Mouse (Mus musculus) CD4-positive, CD25-positive, alpha-beta regulatory T cell, adult 4 months (primary cell): ENCODE results near the gene Bcl2l12. TPM values are rescaled to one million over a fixed set of nuclear protein-coding genes. Genes with fewer than 3 reads are reported as not detected.

ENCODE experiments used
- ATAC-seq: one replicate; pipeline ENCODE4 v1.8.0; 2017
- polyA plus RNA-seq, 2 experiments: library from polyadenylated mRNA; unstranded; fragments of 100-300 nt; shearing (Covaris generic); gene quantifications; one replicate each; pipeline ENCODE4 v1.2.1; 2017

Bcl2l12 gene
- polyA plus RNA-seq, 2 experiments from 2014 or later = 23.6 to 30.1 TPM

- ATAC-seq = peak; percentile 43
Measured at GRCm38 (mm10) chr7:44958208-44958607, 40.3 kb downstream of the Bcl2l12 start.

- no peak for ATAC-seq
Measured at GRCm38 (mm10) chr7:44957183-44957835, 41.2 kb downstream of the Bcl2l12 start.

- ATAC-seq = no peak
Measured at GRCm38 (mm10) chr7:44956266-44956665, 42.2 kb downstream of the Bcl2l12 start.

- peak; percentile 58 for ATAC-seq
Measured at GRCm38 (mm10) chr7:44955628-44956027, 42.9 kb downstream of the Bcl2l12 start.

GRCm38 (mm10) chr7:44954091-44954885 lies 44.2 kb downstream of the Bcl2l12 start:
- no peak for ATAC-seq

- no peak for ATAC-seq
Measured at GRCm38 (mm10) chr7:44953561-44953960, 45.0 kb downstream of the Bcl2l12 start.

GRCm38 (mm10) chr7:44952611-44953306 lies 45.8 kb downstream of the Bcl2l12 start:
- ATAC-seq = peak; percentile 70

GRCm38 (mm10) chr7:44951960-44952359 lies 46.6 kb downstream of the Bcl2l12 start:
- no peak for ATAC-seq

- no peak for ATAC-seq
Measured at GRCm38 (mm10) chr7:44949922-44950321, 48.6 kb downstream of the Bcl2l12 start.

- ATAC-seq = no peak
Measured at GRCm38 (mm10) chr7:44942904-44943303, 55.6 kb downstream of the Bcl2l12 start, which contains the start of gene Tsks. TSS of gene Tsks (plus strand) at chr7:44943204.

Other genes with a start within 250 kb of the Bcl2l12 start
- under 1 TPM; 0.16 to 0.63 TPM for gene Zfp473, start 247.7 kb downstream of the Bcl2l12 start, polyA plus RNA-seq
- gene Nup62, start 182.6 kb downstream of the Bcl2l12 start, polyA plus RNA-seq = 10 to 100 TPM; 27.3 to 57.8 TPM
- gene Il4i1, start 182.3 kb downstream of the Bcl2l12 start, polyA plus RNA-seq = 1 to 10 TPM; 1.9 to 3.6 TPM
- gene Atf5, start 182.1 kb downstream of the Bcl2l12 start, polyA plus RNA-seq = under 1 TPM; 0.19 to 0.35 TPM
- gene Akt1s1, start 149.7 kb downstream of the Bcl2l12 start, polyA plus RNA-seq = 1 to 10 TPM; 1.2 to 3.1 TPM
- gene Tbc1d17, start 149.6 kb downstream of the Bcl2l12 start, polyA plus RNA-seq = 10 to 100 TPM; 64.8 to 85.3 TPM
- 10 to 100 TPM; 45.0 to 74.3 TPM for gene Pnkp, start 141.6 kb downstream of the Bcl2l12 start, polyA plus RNA-seq
- gene Ptov1, start 128.9 kb downstream of the Bcl2l12 start, polyA plus RNA-seq = 1 to 10 TPM; 1.1 to 3.9 TPM
- 10 to 100 TPM in 1 of 2 experiments, 1 to 10 TPM in 1; 9.1 to 10.9 TPM for gene Med25, start 106.0 kb downstream of the Bcl2l12 start, polyA plus RNA-seq
- gene Fuz, start 102.6 kb downstream of the Bcl2l12 start, polyA plus RNA-seq = 10 to 100 TPM in 1 of 2 experiments, 1 to 10 TPM in 1; 9.2 to 17.5 TPM
- gene Ap2a1, start 69.2 kb downstream of the Bcl2l12 start, polyA plus RNA-seq = 1 to 10 TPM; 6.2 to 7.4 TPM
- gene Tsks, start 55.5 kb downstream of the Bcl2l12 start, polyA plus RNA-seq = not detected
- under 1 TPM; 0.36 to 0.92 TPM for gene Cpt1c, start 23.9 kb downstream of the Bcl2l12 start, polyA plus RNA-seq
- 100 to 1,000 TPM in 1 of 2 experiments, 10 to 100 TPM in 1; 39.7 to 114 TPM for gene Prmt1, start 12.1 kb downstream of the Bcl2l12 start, polyA plus RNA-seq
- 100 to 1,000 TPM; 117 to 147 TPM for gene Irf3, start 1.1 kb downstream of the Bcl2l12 start, polyA plus RNA-seq
- gene Scaf1, start 17.7 kb upstream of the Bcl2l12 start, polyA plus RNA-seq = 1 to 10 TPM; 7.0 to 9.3 TPM
- 1 to 10 TPM; 2.0 to 3.9 TPM for gene Rras, start 19.2 kb upstream of the Bcl2l12 start, polyA plus RNA-seq
- 10 to 100 TPM; 10.8 to 10.9 TPM for gene Prr12, start 54.2 kb upstream of the Bcl2l12 start, polyA plus RNA-seq
- 100 to 1,000 TPM; 158 to 199 TPM for gene Nosip, start 63.7 kb upstream of the Bcl2l12 start, polyA plus RNA-seq
- gene Prrg2, start 64.0 kb upstream of the Bcl2l12 start, polyA plus RNA-seq = 1 to 10 TPM; 1.7 to 2.8 TPM
- gene Rcn3, start 93.5 kb upstream of the Bcl2l12 start, polyA plus RNA-seq = 10 to 100 TPM in 1 of 2 experiments, 1 to 10 TPM in 1; 7.6 to 66.3 TPM
- 1 to 10 TPM; 2.3 to 3.8 TPM for gene Fcgrt, start 105.1 kb upstream of the Bcl2l12 start, polyA plus RNA-seq
- 1,000 to 10,000 TPM; 3,755 to 5,441 TPM for gene Rps11, start 125.7 kb upstream of the Bcl2l12 start, polyA plus RNA-seq
- 1,000 to 10,000 TPM; 5,632 to 7,602 TPM for gene Rpl13a, start 130.0 kb upstream of the Bcl2l12 start, polyA plus RNA-seq
- not detected for gene Gm45713, start 137.5 kb upstream of the Bcl2l12 start, polyA plus RNA-seq
- gene Flt3l, start 137.7 kb upstream of the Bcl2l12 start, polyA plus RNA-seq = 10 to 100 TPM; 89.0 to 91.7 TPM
- gene Pih1d1, start 155.6 kb upstream of the Bcl2l12 start, polyA plus RNA-seq = 10 to 100 TPM; 40.4 to 50.6 TPM
- 10 to 100 TPM; 16.5 to 27.2 TPM for gene Aldh16a1, start 155.9 kb upstream of the Bcl2l12 start, polyA plus RNA-seq
- gene Slc17a7, start 165.2 kb upstream of the Bcl2l12 start, polyA plus RNA-seq = not detected
- not detected for gene Gfy, start 180.9 kb upstream of the Bcl2l12 start, polyA plus RNA-seq
- not detected for gene Pth2, start 182.3 kb upstream of the Bcl2l12 start, polyA plus RNA-seq
- gene Ccdc155, start 206.2 kb upstream of the Bcl2l12 start, polyA plus RNA-seq = not detected
- gene Dkkl1, start 213.4 kb upstream of the Bcl2l12 start, polyA plus RNA-seq = 10 to 100 TPM; 16.1 to 22.9 TPM
- 1 to 10 TPM; 4.5 to 5.4 TPM for gene Tead2, start 217.0 kb upstream of the Bcl2l12 start, polyA plus RNA-seq
- 100 to 1,000 TPM; 473 to 666 TPM for gene Cd37, start 240.4 kb upstream of the Bcl2l12 start, polyA plus RNA-seq
- gene Slc6a16, start 242.4 kb upstream of the Bcl2l12 start, polyA plus RNA-seq = not detected